Mouse (Mus musculus) embryonic facial prominence, embryonic 10.5 days (tissue): ENCODE measurements around the gene Klf12. TPM values are rescaled to one million over a fixed set of nuclear protein-coding genes. Genes with fewer than 3 reads are reported as not detected.

Experiments used
- DNase-seq: peaks from one replicate; pipeline ENCODE4 v3.0.0-alpha.2; 2017; ENCODE audit warnings: low spot score
- H3K27ac ChIP-seq: fragments of 300-500 bp; sonication (generic); replicated peaks from 2 replicates; pipeline ENCODE4 v1.5.1; 2016; ENCODE audit warnings: mild to moderate bottlenecking
- H3K27me3 ChIP-seq: fragments of 300-500 bp; sonication (generic); replicated peaks from 2 replicates; pipeline ENCODE4 v1.6.1; 2016; ENCODE audit warnings: low read depth, mild to moderate bottlenecking; ENCODE audit not compliant: poor library complexity, severe bottlenecking
- H3K36me3 ChIP-seq: fragments of 300-500 bp; sonication (generic); replicated peaks from 2 replicates; pipeline ENCODE4 v1.6.1; 2016; ENCODE audit warnings: mild to moderate bottlenecking, moderate library complexity
- H3K4me1 ChIP-seq: fragments of 300-500 bp; sonication (generic); 2 replicates; pipeline ENCODE4 v1.6.1; 2016
- H3K4me3 ChIP-seq: fragments of 300-500 bp; sonication (generic); 2 replicates; pipeline ENCODE4 v1.5.1; 2016; ENCODE audit warnings: mild to moderate bottlenecking, moderate library complexity
- H3K9me3 ChIP-seq: fragments of 300-500 bp; sonication (generic); 2 replicates; pipeline ENCODE4 v1.6.1; 2016; ENCODE audit warnings: mild to moderate bottlenecking
- WGBS: fragments of 180-500 bp; shearing (Covaris S2); methylation state at CpG from one replicate; pipeline ENCODE4 v1.1.7; 2016; 5-methylcytosine and 5-hydroxymethylcytosine counted together
- polyA plus RNA-seq: library from polyadenylated mRNA; unstranded; fragments of >200 nt; fragmentation: Nextera tagmentation; extraction: Ambion mirVana; gene quantifications from 2 replicates; pipeline ENCODE4 v1.2.1, GENCODE M21; 2016

The Klf12 gene
- 20.3 and 21.3 TPM in 2 replicates for polyA plus RNA-seq

GRCm38 (mm10) chr14:100284119-100284860 is at the start of gene Klf12:
TSS of gene Klf12 (minus strand) at chr14:100284679.
- WGBS = under 1% methylated on average over 40 of the region's 40 CpGs
- Histone ChIP-seq H3K4me1 (peaks cover 50% of the 10 kb centered on the region), H3K27ac (peak within 1 kb of the TSS; percentile 96), H3K4me3 (peak within 1 kb of the TSS; percentile 78), H3K27me3 (peaks cover 7% of the 10 kb centered on the region), H3K36me3 (peaks cover 9% of the 10 kb centered on the region), H3K9me3 (peaks cover 7% of the 10 kb centered on the region; the same call in 1 of the 2 replicates)
- peak; percentile 95 for DNase-seq

DNA sequence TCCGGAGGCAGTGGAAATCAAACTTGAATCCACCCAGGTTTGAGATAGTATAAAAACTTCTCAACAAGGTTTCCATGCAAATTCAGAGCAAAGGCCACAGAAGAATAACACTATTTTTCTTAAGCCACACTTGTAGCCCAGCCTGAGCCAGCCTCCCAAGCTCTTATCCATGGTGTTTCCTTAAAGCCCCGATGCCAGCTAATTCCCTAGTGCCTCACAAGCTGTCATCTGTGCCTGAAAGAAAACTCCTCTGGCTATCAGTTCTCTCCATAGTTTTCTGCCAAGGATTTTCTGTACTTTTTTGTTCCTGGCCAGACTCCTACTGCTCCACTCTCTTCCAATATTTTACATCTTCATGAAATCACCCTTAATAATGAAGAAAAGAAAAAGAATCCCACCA is 48.9 kb upstream of the Klf12 start:
- H3K27me3 ChIP-seq = no peaks in the 10 kb centered on the region
- 83% methylated on average over 2 of the region's 2 CpGs for WGBS
- no peaks in the 10 kb centered on the region for H3K4me1 ChIP-seq
- H3K27ac ChIP-seq = no peak overlapping the region
- no peak overlapping the region for H3K4me3 ChIP-seq
- no peaks in the 10 kb centered on the region for H3K36me3 ChIP-seq
- no peak for DNase-seq
- H3K9me3 ChIP-seq = no peaks in the 10 kb centered on the region

DNA sequence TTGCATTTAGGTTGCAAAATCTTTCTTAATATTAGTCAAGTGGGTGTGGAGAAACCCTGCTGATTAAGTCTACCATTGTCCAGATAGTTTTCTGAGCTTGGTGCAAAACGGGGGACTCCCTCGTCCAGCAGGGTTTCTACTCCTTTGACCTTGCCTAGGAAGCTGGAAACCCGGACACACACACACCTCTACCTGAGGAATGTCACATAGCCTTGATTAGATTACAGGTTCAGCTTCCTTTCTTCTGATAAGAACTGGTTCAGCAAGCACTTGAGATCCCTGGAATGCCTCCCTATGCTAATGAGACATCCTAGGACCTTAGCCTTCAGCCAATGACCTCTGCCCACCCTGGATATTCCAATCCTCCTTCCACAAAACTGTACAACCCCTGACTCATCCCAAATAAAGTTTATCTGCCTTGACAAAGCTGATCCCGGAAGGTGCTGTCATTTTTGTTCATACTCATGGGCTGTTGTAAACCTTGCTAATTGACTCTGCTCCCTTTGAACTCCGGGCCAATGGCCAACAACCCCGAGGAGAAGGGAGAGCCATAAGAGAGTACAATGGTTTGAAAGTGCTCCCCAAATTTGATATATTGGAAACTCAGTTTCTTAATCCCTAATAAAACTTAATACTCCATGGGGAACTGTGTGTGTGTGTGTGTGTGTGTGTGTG is 44.3 kb upstream of the Klf12 start:
- Histone ChIP-seq H3K4me3 (no peak overlapping the region), H3K36me3 (no peaks in the 10 kb centered on the region), H3K27ac (no peak overlapping the region), H3K9me3 (no peaks in the 10 kb centered on the region), H3K27me3 (no peaks in the 10 kb centered on the region), H3K4me1 (peaks cover 4% of the 10 kb centered on the region)
- WGBS = 83% methylated on average over 6 of the region's 6 CpGs
- no peak for DNase-seq

DNA sequence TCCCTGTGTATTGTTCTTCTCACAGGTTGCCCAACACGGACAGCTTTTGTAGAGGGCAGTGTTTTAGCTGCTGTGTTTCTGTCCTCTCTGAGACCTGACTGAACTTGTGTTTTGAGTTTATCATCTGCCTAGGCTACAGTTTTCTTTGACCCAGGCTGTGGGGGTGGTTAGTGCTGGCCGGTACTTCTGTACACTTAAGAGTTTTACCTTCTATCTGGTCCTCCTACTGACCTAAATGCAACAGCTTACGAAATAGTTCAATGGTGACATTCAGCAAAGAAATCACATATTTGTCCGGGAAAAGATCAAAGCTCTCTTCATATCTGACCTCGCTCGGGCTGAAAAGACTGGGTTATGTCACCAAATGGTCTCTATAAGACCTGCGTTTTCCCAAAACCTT is 39.8 kb upstream of the Klf12 start:
- Histone ChIP-seq H3K4me1 (peaks cover 4% of the 10 kb centered on the region), H3K36me3 (no peaks in the 10 kb centered on the region), H3K4me3 (no peak overlapping the region), H3K27ac (no peak overlapping the region), H3K27me3 (no peaks in the 10 kb centered on the region), H3K9me3 (peaks cover 13% of the 10 kb centered on the region)
- WGBS = 61% methylated on average over 7 of the region's 7 CpGs
- DNase-seq = no peak

- no peak for DNase-seq
- Histone ChIP-seq H3K36me3 (no peaks in the 10 kb centered on the region), H3K4me1 (peaks cover 4% of the 10 kb centered on the region), H3K27ac (no peak overlapping the region), H3K4me3 (no peak overlapping the region), H3K27me3 (no peaks in the 10 kb centered on the region), H3K9me3 (peaks cover 13% of the 10 kb centered on the region)
- 93% methylated on average over 6 of the region's 6 CpGs for WGBS
Observed at GRCm38 (mm10) chr14:100322012-100322411, 37.5 kb upstream of the Klf12 start.

DNA sequence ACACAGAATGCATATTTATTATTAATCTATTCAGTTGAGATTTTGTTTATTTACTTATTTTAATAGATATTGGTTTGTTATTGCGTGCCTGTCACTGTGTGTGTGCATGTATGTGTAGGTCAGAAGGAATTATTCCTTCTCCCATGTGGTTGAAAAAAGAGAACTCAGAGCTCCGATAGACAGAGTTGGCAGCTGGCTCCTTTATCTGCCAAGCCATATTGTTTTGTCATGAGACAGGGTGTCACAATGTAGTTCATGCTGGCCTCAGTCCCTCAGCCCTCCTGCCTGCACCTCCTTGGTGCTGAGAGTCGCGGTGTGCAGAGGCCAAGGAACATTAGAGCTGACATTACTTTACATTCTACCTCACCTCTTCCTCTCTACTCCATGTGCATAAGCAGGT is 32.3 kb upstream of the Klf12 start:
- DNase-seq = no peak
- no peaks in the 10 kb centered on the region for H3K27me3 ChIP-seq
- H3K4me3 ChIP-seq = no peak overlapping the region
- 86% methylated on average over 4 of the region's 4 CpGs for WGBS
- H3K9me3 ChIP-seq = no peaks in the 10 kb centered on the region
- H3K27ac ChIP-seq = no peak overlapping the region
- H3K36me3 ChIP-seq = no peaks in the 10 kb centered on the region
- peaks cover 8% of the 10 kb centered on the region for H3K4me1 ChIP-seq

- Histone ChIP-seq H3K4me1 (peaks cover 8% of the 10 kb centered on the region), H3K27ac (no peak overlapping the region), H3K4me3 (no peak overlapping the region), H3K36me3 (no peaks in the 10 kb centered on the region), H3K27me3 (no peaks in the 10 kb centered on the region), H3K9me3 (no peaks in the 10 kb centered on the region)
- WGBS = 54% methylated on average over 4 of the region's 4 CpGs
- no peak for DNase-seq
Observed at GRCm38 (mm10) chr14:100314099-100314498, 29.6 kb upstream of the Klf12 start.

- no peaks in the 10 kb centered on the region for H3K9me3 ChIP-seq
- H3K4me3 ChIP-seq = no peak overlapping the region
- H3K27me3 ChIP-seq = no peaks in the 10 kb centered on the region
- WGBS = 67% methylated on average over 1 of the region's 1 CpGs
- no peak for DNase-seq
- H3K27ac ChIP-seq = no peak overlapping the region
- H3K4me1 ChIP-seq = peaks cover 19% of the 10 kb centered on the region
- no peaks in the 10 kb centered on the region for H3K36me3 ChIP-seq
Observed at GRCm38 (mm10) chr14:100300905-100301304, 16.4 kb upstream of the Klf12 start.

- 61% methylated on average over 6 of the region's 6 CpGs for WGBS
- DNase-seq = peak; percentile 30
- Histone ChIP-seq H3K4me1 (peaks cover 15% of the 10 kb centered on the region), H3K9me3 (no peaks in the 10 kb centered on the region), H3K36me3 (no peaks in the 10 kb centered on the region), H3K4me3 (no peak overlapping the region), H3K27me3 (no peaks in the 10 kb centered on the region), H3K27ac (no peak overlapping the region; the same call in 1 of the 2 replicates)
Observed at GRCm38 (mm10) chr14:100298892-100299291, 14.4 kb upstream of the Klf12 start.

- Histone ChIP-seq H3K27ac (peak overlapping the region; percentile 96), H3K27me3 (peaks cover 7% of the 10 kb centered on the region), H3K9me3 (no peaks in the 10 kb centered on the region), H3K4me3 (peak overlapping the region; percentile 78), H3K4me1 (peaks cover 46% of the 10 kb centered on the region), H3K36me3 (no peaks in the 10 kb centered on the region)
- 4% methylated on average over 19 of the region's 19 CpGs for WGBS
- DNase-seq = no peak
Observed at GRCm38 (mm10) chr14:100286586-100287241, 2.2 kb upstream of the Klf12 start.

GRCm38 (mm10) chr14:100285656-100286585 is 1.4 kb upstream of the Klf12 start:
- peak; percentile 86 for DNase-seq
- Histone ChIP-seq H3K27me3 (peaks cover 7% of the 10 kb centered on the region), H3K36me3 (no peaks in the 10 kb centered on the region), H3K27ac (peak overlapping the region; percentile 96), H3K4me3 (peak overlapping the region; percentile 78), H3K9me3 (no peaks in the 10 kb centered on the region), H3K4me1 (peaks cover 50% of the 10 kb centered on the region)
- under 1% methylated on average over 60 of the region's 60 CpGs for WGBS
